Mouse (Mus musculus) CH12F3 (cell line): ENCODE results near the gene 4930415O20Rik.

Source experiments
- in situ Hi-C: fragments of 300-500 bp; cut with MboI; formaldehyde crosslinking; loops from 2 replicates; pipeline ENCODE4 v1.14.3; 2020; ENCODE audit warnings: low sequenced_read_pairs

Gene 4930415O20Rik

GRCm38 (mm10) chr15:98570873-98571538 lies at the start of gene 4930415O20Rik, which contains the start of gene Ccnt1:
TSS of gene 4930415O20Rik (plus strand) at chr15:98571004.
TSS of gene Ccnt1 (minus strand) at chr15:98570923.
- in situ Hi-C loops = no loop called here

DNA sequence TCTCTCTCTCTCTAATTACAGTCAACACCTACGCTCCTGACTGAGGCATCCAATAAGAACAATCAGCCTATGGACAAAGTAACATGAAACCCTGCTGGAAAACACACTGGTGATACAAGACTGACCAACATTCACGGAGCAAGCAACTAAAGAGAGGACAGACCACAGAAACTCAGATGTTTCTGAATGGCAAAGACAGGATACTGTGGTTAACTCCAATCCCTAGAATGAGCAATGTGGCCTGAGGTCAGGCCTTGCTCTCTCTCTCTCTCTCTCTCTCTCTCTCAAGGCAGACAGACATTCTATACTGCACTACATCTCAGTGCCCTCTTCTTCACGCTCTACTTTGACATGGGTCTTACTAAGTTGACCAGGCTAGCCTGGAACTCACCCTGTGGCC lies 49.6 kb upstream of the 4930415O20Rik start:
- in situ Hi-C loops = no loop called here

GRCm38 (mm10) chr15:98526057-98526456 lies 44.7 kb upstream of the 4930415O20Rik start:
- in situ Hi-C loops = no loop called here

DNA sequence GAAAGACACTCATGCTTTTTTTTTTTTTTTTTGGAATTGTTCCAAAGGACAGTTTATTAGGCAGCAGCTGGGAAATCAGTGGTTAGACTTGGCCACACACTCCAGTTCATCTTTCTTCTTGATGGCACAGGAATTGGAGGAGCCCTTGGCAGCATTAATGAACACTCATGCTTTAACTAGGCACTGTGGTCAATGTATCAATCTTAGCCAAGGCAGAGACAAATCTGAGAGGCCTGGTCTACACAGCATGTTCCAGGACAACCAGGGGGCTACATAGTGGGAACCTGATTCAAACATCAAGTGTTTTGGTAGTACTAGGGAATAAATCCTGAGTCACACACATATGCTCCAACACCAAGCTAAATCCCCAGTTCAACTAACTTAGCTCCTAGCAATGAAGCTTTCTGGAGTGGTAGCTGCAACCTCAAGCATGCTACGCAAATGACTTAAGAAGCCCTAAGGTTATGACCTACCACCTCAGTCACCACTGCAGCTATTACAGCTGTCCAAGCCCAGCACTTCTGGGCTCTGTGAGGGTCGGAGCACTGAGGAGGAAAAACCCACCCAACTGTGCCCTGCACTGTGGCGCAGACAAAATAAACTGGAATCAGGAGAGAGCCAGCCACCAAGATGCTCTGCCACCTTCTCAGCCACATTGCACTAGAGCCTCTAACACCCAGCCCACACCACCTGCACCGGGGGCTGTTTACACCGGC lies 43.6 kb upstream of the 4930415O20Rik start:
- in situ Hi-C loops = no loop called here

DNA sequence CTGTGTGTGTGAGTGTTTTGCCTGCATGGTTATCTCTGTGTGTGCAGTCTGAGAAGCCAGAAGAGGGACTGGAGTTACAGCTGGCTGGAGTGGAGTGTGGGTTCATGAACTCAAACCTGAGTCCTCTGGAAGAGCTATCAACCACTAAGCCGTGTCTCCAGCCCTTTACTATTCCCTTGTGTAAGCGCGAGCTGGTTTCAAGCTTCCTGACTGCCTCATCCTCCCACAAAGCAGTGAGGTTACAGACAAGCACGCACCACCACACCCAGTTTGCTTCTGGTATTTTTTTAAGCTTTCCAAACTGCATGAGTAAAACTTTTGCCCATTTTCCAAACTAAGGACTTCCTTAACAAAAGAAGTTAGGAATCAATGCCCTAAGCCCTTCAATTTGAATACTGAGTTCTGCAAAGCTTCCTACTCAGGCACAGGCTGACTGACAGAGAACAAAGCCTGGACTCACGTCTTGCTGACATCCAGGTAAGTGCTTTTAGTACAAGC lies 42.7 kb upstream of the 4930415O20Rik start:
- in situ Hi-C loops = no loop called here

DNA sequence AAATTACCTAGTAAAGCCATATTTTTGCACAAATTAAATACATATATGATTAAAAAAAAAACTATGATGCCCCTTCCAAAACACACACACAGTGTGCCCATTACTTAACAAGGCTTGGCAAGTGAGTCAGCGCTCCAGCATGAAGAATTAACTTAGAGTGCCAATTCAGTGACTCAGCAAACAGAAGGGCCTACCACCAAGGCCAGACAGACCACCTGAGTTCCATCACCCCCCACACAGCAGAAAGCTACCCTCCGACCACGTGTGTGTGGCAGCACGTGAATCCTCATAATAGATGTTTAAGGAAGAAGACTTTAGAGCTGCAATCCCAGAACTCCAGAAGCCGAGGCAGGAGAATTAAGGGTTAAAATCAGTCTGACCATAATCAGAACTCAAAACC lies 38.5 kb upstream of the 4930415O20Rik start:
- in situ Hi-C loops = no loop called here

GRCm38 (mm10) chr15:98533035-98533531 lies 37.7 kb upstream of the 4930415O20Rik start:
- in situ Hi-C loops = no loop called here

- in situ Hi-C loops = no loop called here
Measured at GRCm38 (mm10) chr15:98533881-98534627, 36.8 kb upstream of the 4930415O20Rik start, which contains the start of gene Kansl2. TSS of gene Kansl2 (minus strand) at chr15:98534264.

- in situ Hi-C loops = no loop called here
Measured at GRCm38 (mm10) chr15:98535921-98536320, 34.9 kb upstream of the 4930415O20Rik start.

GRCm38 (mm10) chr15:98536828-98537510 lies 33.8 kb upstream of the 4930415O20Rik start:
- in situ Hi-C loops = no loop called here

GRCm38 (mm10) chr15:98537923-98538322 lies 32.9 kb upstream of the 4930415O20Rik start:
- in situ Hi-C loops = no loop called here

GRCm38 (mm10) chr15:98541064-98541463 lies 29.7 kb upstream of the 4930415O20Rik start:
- in situ Hi-C loops = no loop called here

DNA sequence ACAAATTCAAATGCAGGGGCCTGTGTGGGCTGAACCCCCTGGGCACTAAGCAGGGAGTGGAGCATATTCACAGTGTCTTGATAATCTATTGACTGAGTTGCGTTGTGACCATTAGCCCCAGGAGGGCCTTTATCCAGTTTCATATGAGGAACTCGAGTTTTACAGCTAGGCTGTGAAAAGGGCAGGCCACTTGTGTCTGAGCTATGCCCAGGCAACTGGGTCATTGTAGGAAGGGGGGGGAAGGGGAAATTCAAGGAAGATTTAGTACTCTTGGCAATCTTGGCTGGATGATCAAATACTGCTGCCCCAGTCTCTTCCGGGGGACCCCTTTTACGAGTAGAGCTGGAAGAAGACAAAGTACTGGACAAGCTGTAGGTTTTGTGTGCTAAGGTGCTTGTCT lies 27.5 kb upstream of the 4930415O20Rik start:
- in situ Hi-C loops = no loop called here

- in situ Hi-C loops = no loop called here
Measured at GRCm38 (mm10) chr15:98545151-98545550, 25.7 kb upstream of the 4930415O20Rik start.

DNA sequence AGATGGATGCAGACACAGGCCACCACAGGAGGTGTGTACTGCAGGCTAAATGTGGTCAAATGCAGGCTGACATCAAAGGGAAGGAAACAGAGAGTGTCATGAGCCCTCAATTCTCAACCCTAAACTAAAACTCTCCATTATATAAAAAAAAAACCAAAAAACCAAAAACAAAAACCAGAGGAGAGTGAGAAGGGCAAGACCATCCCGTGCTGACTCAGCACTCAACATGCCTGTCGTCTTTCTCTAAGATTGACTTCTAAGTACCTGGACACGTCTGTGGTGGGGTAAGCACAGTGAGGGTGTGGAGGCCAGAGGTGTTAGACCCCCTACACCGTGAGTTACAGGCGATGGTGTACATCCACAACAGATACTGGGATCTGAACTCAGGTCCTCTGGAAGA lies 24.0 kb upstream of the 4930415O20Rik start:
- in situ Hi-C loops = no loop called here

- in situ Hi-C loops = no loop called here
Measured at GRCm38 (mm10) chr15:98552758-98553157, 18.0 kb upstream of the 4930415O20Rik start.

DNA sequence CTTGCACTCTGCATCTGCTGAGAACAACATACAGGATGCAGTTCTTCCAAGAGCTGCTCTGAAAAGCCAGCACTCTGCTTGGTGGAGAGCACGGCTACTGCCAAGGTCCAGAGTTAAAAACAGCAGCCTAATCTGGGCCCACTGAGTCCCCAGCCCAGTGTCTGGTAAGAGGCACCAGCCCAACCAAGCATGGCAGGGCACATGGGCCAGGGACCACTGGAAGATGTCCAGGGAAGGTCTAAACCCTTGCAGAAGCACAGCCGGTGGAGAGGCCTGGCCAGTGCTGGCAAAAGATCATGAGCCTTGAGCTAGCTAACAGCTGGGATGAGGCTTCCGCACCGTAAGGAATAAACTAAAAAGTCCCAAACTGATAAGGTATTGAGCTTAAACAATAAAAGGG lies 14.9 kb upstream of the 4930415O20Rik start:
- in situ Hi-C loops = no loop called here

GRCm38 (mm10) chr15:98557186-98557585 lies 13.6 kb upstream of the 4930415O20Rik start:
- in situ Hi-C loops = no loop called here

- in situ Hi-C loops = no loop called here
Measured at GRCm38 (mm10) chr15:98566973-98567277, 3.9 kb upstream of the 4930415O20Rik start.

- in situ Hi-C loops = no loop called here
Measured at GRCm38 (mm10) chr15:98567278-98568134, 3.3 kb upstream of the 4930415O20Rik start.
